Comparison of ENCODE assay signal across 17 mouse cellular contexts in the genomic region with DNA sequence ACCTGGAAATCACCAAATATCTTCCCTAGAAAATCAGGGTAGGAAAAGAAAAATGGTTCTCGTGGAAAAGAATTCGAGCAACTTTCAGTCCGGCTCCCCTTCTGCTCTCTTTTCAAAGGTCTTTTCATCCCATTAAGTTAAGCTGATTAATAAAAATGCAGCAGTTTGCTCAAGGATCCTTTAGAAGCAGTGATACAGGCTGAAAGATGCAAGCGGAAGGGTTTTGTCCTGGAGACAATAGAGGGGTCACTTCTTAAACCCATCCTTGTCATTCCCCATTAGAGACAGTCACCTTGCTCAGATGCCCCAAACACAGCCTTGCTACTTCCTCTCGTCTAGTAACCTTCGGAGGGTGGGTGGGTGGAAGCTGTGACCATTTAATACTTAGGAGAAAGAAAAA. TPM values are rescaled to one million over a fixed set of nuclear protein-coding genes. Genes with fewer than 3 reads are reported as not detected.
DNase-seq lines count a peak whose midpoint lies in the region; ATAC-seq and TF ChIP-seq lines count a peak whose summit lies in the region.
"Had no signal": no experiment of that assay in that cellular context is flagged by ENCODE, and none has a peak within 500 bp of the region (broad histone marks: within the 10 kb centered on the region; RNA-seq: fewer than 3 reads in every experiment).

No protein-coding gene starts in this region.

- no peak overlapping the region for H3K9ac ChIP-seq in heart, embryonic 14.5 days (ENCODE audit: low read length)
- H3K9ac ChIP-seq in forebrain, embryonic 13.5 days: 0 out of 2 replicates have a peak overlapping the region, but pooled peaks have one; percentile 38
- H3K9ac ChIP-seq in hindbrain, postnatal 0 days (replicated peaks; ENCODE audit: low read length): no peak overlapping the region
- no peak overlapping the region for H3K9ac ChIP-seq in neural tube, embryonic 12.5 days
- H3K9ac ChIP-seq: liver, embryonic 13.5 days; stomach, embryonic 15.5 days had no signal

- no peak for ATAC-seq in heart, embryonic 14.5 days (ENCODE audit: insufficient number of reproducible peaks, insufficient read depth, low FRiP score, low read depth)
- no peak for ATAC-seq in forebrain, embryonic 13.5 days
- ATAC-seq in hindbrain, postnatal 0 days: no peak
- no peak for ATAC-seq in neural tube, embryonic 12.5 days (ENCODE audit: low FRiP score, low read depth)

- H3K4me1 ChIP-seq in heart, embryonic 14.5 days (ENCODE audit: control insufficient read depth in 2 of 2, insufficient read depth in 2 of 2, low read length in 2 of 2): peaks cover 10 to 20% of the 10 kb centered on the region in 2 experiments
- H3K4me1 ChIP-seq in forebrain, embryonic 13.5 days: peaks cover 14% of the 10 kb centered on the region
- peaks cover 6% of the 10 kb centered on the region for H3K4me1 ChIP-seq in hindbrain, postnatal 0 days (ENCODE audit: insufficient read depth, low read length)
- H3K4me1 ChIP-seq in neural tube, embryonic 12.5 days: peaks cover 27% of the 10 kb centered on the region
- H3K4me1 ChIP-seq: liver, embryonic 13.5 days had no signal

- no peak overlapping the region for H3K4me3 ChIP-seq in heart, embryonic 14.5 days (ENCODE audit: control insufficient read depth in 1 of 2, insufficient read depth in 1 of 2, low read depth in 1 of 2, low read length in 2 of 2)
- H3K4me3 ChIP-seq in forebrain, embryonic 13.5 days: no peak overlapping the region
- H3K4me3 ChIP-seq in hindbrain, postnatal 0 days (ENCODE audit: low read length): no peak overlapping the region
- no peak overlapping the region for H3K4me3 ChIP-seq in neural tube, embryonic 12.5 days
- H3K4me3 ChIP-seq: gastrocnemius, adult 2 months; liver, embryonic 13.5 days; myocyte; stomach, embryonic 15.5 days had no signal

- no peaks in the 10 kb centered on the region for H3K9me3 ChIP-seq in heart, embryonic 14.5 days (ENCODE audit: control insufficient read depth, low read length)
- H3K9me3 ChIP-seq in forebrain, embryonic 13.5 days (replicated peaks): no peaks in the 10 kb centered on the region
- no peaks in the 10 kb centered on the region for H3K9me3 ChIP-seq in hindbrain, postnatal 0 days (ENCODE audit: low read length)
- no peaks in the 10 kb centered on the region for H3K9me3 ChIP-seq in neural tube, embryonic 12.5 days
- H3K9me3 ChIP-seq: liver, embryonic 13.5 days; stomach, embryonic 15.5 days had no signal

- no peaks in the 10 kb centered on the region for H3K27me3 ChIP-seq in heart, embryonic 14.5 days (ENCODE audit: control insufficient read depth, insufficient read depth, low read length)
- no peaks in the 10 kb centered on the region for H3K27me3 ChIP-seq in forebrain, embryonic 13.5 days
- no peaks in the 10 kb centered on the region for H3K27me3 ChIP-seq in hindbrain, postnatal 0 days (ENCODE audit: insufficient read depth, low read length)
- no peaks in the 10 kb centered on the region for H3K27me3 ChIP-seq in neural tube, embryonic 12.5 days (replicated peaks)
- H3K27me3 ChIP-seq: liver, embryonic 13.5 days; stomach, embryonic 15.5 days had no signal

- intact Hi-C loops in heart, postnatal 36 days (cut with DNase I): no loop called here

- no peak for TF ChIP-seq CTCF in hindbrain, postnatal 0 days (IDR thresholded peaks at IDR 0.05; ENCODE audit: low read depth)

- H3K27ac ChIP-seq in heart, embryonic 14.5 days (replicated peaks in 1 of 2; ENCODE audit: control insufficient read depth in 1 of 2, insufficient read depth in 1 of 2, low read depth in 2 of 2, low read length in 2 of 2): peak overlapping the region in 1 of 2 experiments; percentile 12; a peak in 1 of 4 replicates
- H3K27ac ChIP-seq in forebrain, embryonic 13.5 days: no peak overlapping the region
- no peak overlapping the region for H3K27ac ChIP-seq in hindbrain, postnatal 0 days
- H3K27ac ChIP-seq in neural tube, embryonic 12.5 days: no peak overlapping the region
- H3K27ac ChIP-seq: gastrocnemius, adult 2 months; liver, embryonic 13.5 days; stomach, embryonic 15.5 days had no signal

- 41% methylated on average over 6 of the region's 6 CpGs for WGBS in heart, embryonic 14.5 days
- WGBS in forebrain, embryonic 13.5 days: 4% methylated on average over 6 of the region's 6 CpGs
- WGBS in hindbrain, postnatal 0 days: 17% methylated on average over 6 of the region's 6 CpGs
- 13% methylated on average over 6 of the region's 6 CpGs for WGBS in neural tube, embryonic 12.5 days

- peak overlapping the region; percentile 37 for H3K4me2 ChIP-seq in heart, embryonic 14.5 days (ENCODE audit: low read length)
- peak overlapping the region; percentile 38 for H3K4me2 ChIP-seq in forebrain, embryonic 13.5 days
- H3K4me2 ChIP-seq in hindbrain, postnatal 0 days (ENCODE audit: low read depth, low read length): peak overlapping the region; percentile 23
- H3K4me2 ChIP-seq in neural tube, embryonic 12.5 days (replicated peaks): peak overlapping the region; percentile 42
- H3K4me2 ChIP-seq: liver, embryonic 13.5 days; stomach, embryonic 15.5 days had no signal

- no peak for DNase-seq in heart, postnatal 36 days
- no peak for DNase-seq in hindbrain, postnatal 0 days (ENCODE audit: low spot score)
- DNase-seq in right cerebral cortex, adult 2 months (ENCODE audit: low spot score in 2 of 2): no peak
- DNase-seq in lung, postnatal 14 days: no peak
- DNase-seq in urinary bladder, postnatal 14 days (ENCODE audit: low spot score): no peak
- DNase-seq: cerebellum, postnatal 36 days; gastrocnemius, adult 2 months; kidney, postnatal 25 days; layer of hippocampus, postnatal 36 days; liver, embryonic 13.5 days; lung, postnatal 36 days; thymus, postnatal 36 days had no signal

- no peaks in the 10 kb centered on the region for H3K36me3 ChIP-seq in heart, embryonic 14.5 days (ENCODE audit: control insufficient read depth, insufficient read depth, low read length)
- no peaks in the 10 kb centered on the region for H3K36me3 ChIP-seq in forebrain, embryonic 13.5 days (ENCODE audit: poor library complexity, severe bottlenecking)
- H3K36me3 ChIP-seq in hindbrain, postnatal 0 days (ENCODE audit: insufficient read depth, low read length): no peaks in the 10 kb centered on the region
- H3K36me3 ChIP-seq in neural tube, embryonic 12.5 days: no peaks in the 10 kb centered on the region
- H3K36me3 ChIP-seq: liver, embryonic 13.5 days; stomach, embryonic 15.5 days had no signal

RNA-seq across cellular contexts. Expression of gene Efna5, which starts 27.4 kb away (rescaled TPM):
- polyA plus RNA-seq in heart, embryonic 14.5 days (2014; fragmentation: Nextera tagmentation; extraction: Ambion mirVana): 26.4 and 26.5 TPM in 2 replicates
- 10 to 100 TPM; 22.1 to 26.5 TPM for total RNA-seq in heart, postnatal 36 days (2021)
- polyA plus RNA-seq in forebrain, embryonic 13.5 days (2015; fragmentation: Nextera tagmentation; extraction: Ambion mirVana): 27.2 and 29.2 TPM in 2 replicates
- total RNA-seq in hindbrain, postnatal 0 days (2014; rRNA removed): 5.3 and 5.4 TPM in 2 replicates
- 38.8 and 40.2 TPM in 2 replicates for polyA plus RNA-seq in hindbrain, postnatal 0 days (2015; fragmentation: Nextera tagmentation; extraction: Ambion mirVana)
- polyA plus RNA-seq in neural tube, embryonic 12.5 days (2016; fragmentation: Nextera tagmentation; extraction: Ambion mirVana): 40.6 and 41.6 TPM in 2 replicates
